Mouse (Mus musculus): ENCODE results near the gene 4922502D21Rik. TPM values are rescaled to one million over a fixed set of nuclear protein-coding genes. Genes with fewer than 3 reads are reported as not detected.

Gene 4922502D21Rik
- polyA plus RNA-seq, 1 experiment from 2014 or later = not detected

DNA sequence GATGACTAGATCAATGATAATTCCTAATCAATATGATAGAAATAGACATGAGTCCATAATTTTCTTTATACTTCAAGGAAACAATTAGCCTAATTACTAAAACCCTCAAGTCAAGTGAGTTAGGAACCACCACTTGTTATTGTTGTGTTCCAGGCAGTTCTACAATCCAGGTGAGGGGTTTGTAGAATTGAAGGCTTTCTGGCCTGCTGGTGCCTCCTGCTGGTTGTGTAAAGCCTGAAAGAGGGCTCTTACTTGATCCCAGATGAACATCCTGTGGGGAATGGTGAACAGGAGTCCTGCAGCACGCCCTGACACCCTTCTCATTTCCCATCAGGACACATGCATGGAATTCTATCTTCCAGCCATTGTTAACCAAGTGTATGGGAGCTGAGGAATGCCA is 13.2 kb downstream of the 4922502D21Rik start:
- no peak overlapping the region for H3K4me2 ChIP-seq (ENCODE audit: low read depth, low read length)
- H3K9me3 ChIP-seq (ENCODE audit: control insufficient read depth, low read length) = no peaks in the 10 kb centered on the region
- H3K4me1 ChIP-seq (replicated peaks; ENCODE audit: control insufficient read depth, insufficient read depth, low read length) = no peaks in the 10 kb centered on the region
- H3K27me3 ChIP-seq (ENCODE audit: control insufficient read depth, insufficient read depth, low read depth, low read length) = no peaks in the 10 kb centered on the region
- ATAC-seq (ENCODE audit: low read depth) = no peak
- H3K27ac ChIP-seq (ENCODE audit: low read length) = no peak overlapping the region
- no peak overlapping the region for H3K9ac ChIP-seq (ENCODE audit: low read length)
- WGBS = 36% methylated on average over 1 of the region's 1 CpGs
- H3K4me3 ChIP-seq (ENCODE audit: low read length) = no peak overlapping the region
- no peaks in the 10 kb centered on the region for H3K36me3 ChIP-seq (ENCODE audit: control insufficient read depth, insufficient read depth, low read length)

GRCm38 (mm10) chr6:129316463-129316862 is 15.1 kb downstream of the 4922502D21Rik start:
- Histone ChIP-seq H3K27ac (ENCODE audit: low read length) (no peak overlapping the region), H3K9me3 (ENCODE audit: control insufficient read depth, low read length) (no peaks in the 10 kb centered on the region), H3K9ac (ENCODE audit: low read length) (no peak overlapping the region), H3K27me3 (ENCODE audit: control insufficient read depth, insufficient read depth, low read depth, low read length) (no peaks in the 10 kb centered on the region), H3K4me2 (ENCODE audit: low read depth, low read length) (no peak overlapping the region), H3K4me1 (replicated peaks; ENCODE audit: control insufficient read depth, insufficient read depth, low read length) (no peaks in the 10 kb centered on the region), H3K36me3 (ENCODE audit: control insufficient read depth, insufficient read depth, low read length) (no peaks in the 10 kb centered on the region), H3K4me3 (ENCODE audit: low read length) (no peak overlapping the region)
- no peak for ATAC-seq (ENCODE audit: low read depth)
- 68% methylated on average over 2 of the region's 2 CpGs for WGBS

DNA sequence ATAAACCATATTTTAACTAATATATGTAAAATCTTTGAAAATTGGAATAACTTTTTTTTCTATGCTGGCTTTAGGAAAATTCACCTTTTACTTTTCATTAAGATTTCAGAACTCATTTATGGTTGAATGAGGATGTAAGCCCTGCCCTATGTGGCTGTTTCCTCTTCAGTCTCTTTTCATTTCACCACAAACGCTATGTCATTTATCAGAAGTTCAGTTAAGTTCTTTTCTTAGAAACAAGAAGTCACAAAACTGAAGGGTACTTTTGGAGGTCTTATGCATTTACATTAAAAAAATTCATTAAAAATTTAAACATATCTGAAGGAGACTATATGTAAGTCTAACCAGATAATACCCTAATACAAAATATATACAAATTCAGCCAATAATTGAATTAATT is 15.9 kb downstream of the 4922502D21Rik start:
- Histone ChIP-seq H3K4me2 (ENCODE audit: low read depth, low read length) (no peak overlapping the region), H3K4me1 (replicated peaks; ENCODE audit: control insufficient read depth, insufficient read depth, low read length) (no peaks in the 10 kb centered on the region), H3K36me3 (ENCODE audit: control insufficient read depth, insufficient read depth, low read length) (no peaks in the 10 kb centered on the region), H3K27me3 (ENCODE audit: control insufficient read depth, insufficient read depth, low read depth, low read length) (no peaks in the 10 kb centered on the region), H3K27ac (ENCODE audit: low read length) (no peak overlapping the region), H3K9me3 (ENCODE audit: control insufficient read depth, low read length) (no peaks in the 10 kb centered on the region), H3K4me3 (ENCODE audit: low read length) (no peak overlapping the region), H3K9ac (ENCODE audit: low read length) (no peak overlapping the region)
- ATAC-seq (ENCODE audit: low read depth) = no peak
- WGBS = 72% methylated on average over 1 of the region's 1 CpGs

DNA sequence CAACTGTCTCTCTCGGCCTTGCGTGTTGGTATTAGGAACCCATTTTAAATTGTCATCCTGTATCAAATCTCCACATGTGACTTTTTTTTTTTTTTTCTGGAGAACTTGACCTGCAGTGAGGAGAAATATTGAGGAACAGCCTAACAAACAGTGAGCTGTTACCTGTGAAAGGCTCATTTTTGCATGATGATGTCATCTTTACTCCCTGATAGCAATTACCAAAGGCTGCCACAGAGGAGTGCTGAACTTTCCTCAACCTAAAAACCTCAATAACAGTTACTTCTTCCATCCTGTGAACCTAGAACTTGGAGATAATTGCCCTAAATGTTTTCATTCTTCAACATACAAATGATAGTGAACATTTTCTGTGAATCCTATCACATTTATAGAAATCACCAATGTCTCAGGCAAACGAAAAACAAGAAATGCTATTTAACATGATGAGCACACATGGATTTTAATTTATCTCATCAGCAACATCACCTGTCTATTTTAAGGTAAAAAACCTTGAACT is 16.9 kb downstream of the 4922502D21Rik start:
- Histone ChIP-seq H3K9me3 (ENCODE audit: control insufficient read depth, low read length) (no peaks in the 10 kb centered on the region), H3K36me3 (ENCODE audit: control insufficient read depth, insufficient read depth, low read length) (no peaks in the 10 kb centered on the region), H3K4me2 (ENCODE audit: low read depth, low read length) (no peak overlapping the region), H3K4me3 (ENCODE audit: low read length) (no peak overlapping the region), H3K9ac (ENCODE audit: low read length) (no peak overlapping the region), H3K27ac (ENCODE audit: low read length) (no peak overlapping the region), H3K27me3 (ENCODE audit: control insufficient read depth, insufficient read depth, low read depth, low read length) (no peaks in the 10 kb centered on the region), H3K4me1 (replicated peaks; ENCODE audit: control insufficient read depth, insufficient read depth, low read length) (no peaks in the 10 kb centered on the region)
- no peak for ATAC-seq (ENCODE audit: low read depth)
- WGBS = 74% methylated on average over 3 of the region's 3 CpGs

- ATAC-seq (ENCODE audit: low read depth) = no peak
- Histone ChIP-seq H3K4me2 (ENCODE audit: low read depth, low read length) (no peak overlapping the region), H3K27me3 (ENCODE audit: control insufficient read depth, insufficient read depth, low read depth, low read length) (no peaks in the 10 kb centered on the region), H3K36me3 (ENCODE audit: control insufficient read depth, insufficient read depth, low read length) (no peaks in the 10 kb centered on the region), H3K27ac (ENCODE audit: low read length) (no peak overlapping the region), H3K9me3 (ENCODE audit: control insufficient read depth, low read length) (no peaks in the 10 kb centered on the region), H3K4me1 (replicated peaks; ENCODE audit: control insufficient read depth, insufficient read depth, low read length) (no peaks in the 10 kb centered on the region), H3K9ac (ENCODE audit: low read length) (no peak overlapping the region), H3K4me3 (ENCODE audit: low read length) (no peak overlapping the region)
- 74% methylated on average over 3 of the region's 3 CpGs for WGBS
These were observed 19.1 kb downstream of the 4922502D21Rik start for GRCm38 (mm10) chr6:129312499-129312898.

DNA sequence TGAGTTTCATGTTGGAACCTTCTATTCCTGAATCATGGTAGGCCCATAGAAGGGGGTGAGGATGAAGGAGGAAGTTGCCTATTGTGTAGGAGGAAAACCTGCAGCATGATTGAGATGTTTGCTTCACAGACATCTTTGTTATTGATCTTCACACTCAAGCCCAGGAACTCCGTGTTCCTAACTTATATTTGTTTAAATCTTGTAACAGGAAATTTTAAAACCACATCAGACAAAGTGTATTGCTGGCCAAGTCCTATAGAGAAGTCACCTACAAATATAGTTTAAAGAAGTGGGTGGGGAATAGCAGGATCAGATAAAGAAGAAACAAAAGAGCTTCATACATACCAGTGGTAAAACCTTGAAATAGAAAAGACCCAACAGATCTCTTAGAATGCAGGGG is 27.4 kb downstream of the 4922502D21Rik start:
- no peaks in the 10 kb centered on the region for H3K9me3 ChIP-seq (ENCODE audit: control insufficient read depth, low read length)
- H3K9ac ChIP-seq (ENCODE audit: low read length) = no peak overlapping the region
- no peaks in the 10 kb centered on the region for H3K36me3 ChIP-seq (ENCODE audit: control insufficient read depth, insufficient read depth, low read length)
- H3K4me2 ChIP-seq (ENCODE audit: low read depth, low read length) = no peak overlapping the region
- WGBS = 23% methylated on average over 1 of the region's 1 CpGs
- H3K4me3 ChIP-seq (ENCODE audit: low read length) = no peak overlapping the region
- ATAC-seq (ENCODE audit: low read depth) = no peak
- H3K27me3 ChIP-seq (ENCODE audit: control insufficient read depth, insufficient read depth, low read depth, low read length) = no peaks in the 10 kb centered on the region
- no peak overlapping the region for H3K27ac ChIP-seq (ENCODE audit: low read length)
- H3K4me1 ChIP-seq (replicated peaks; ENCODE audit: control insufficient read depth, insufficient read depth, low read length) = no peaks in the 10 kb centered on the region

DNA sequence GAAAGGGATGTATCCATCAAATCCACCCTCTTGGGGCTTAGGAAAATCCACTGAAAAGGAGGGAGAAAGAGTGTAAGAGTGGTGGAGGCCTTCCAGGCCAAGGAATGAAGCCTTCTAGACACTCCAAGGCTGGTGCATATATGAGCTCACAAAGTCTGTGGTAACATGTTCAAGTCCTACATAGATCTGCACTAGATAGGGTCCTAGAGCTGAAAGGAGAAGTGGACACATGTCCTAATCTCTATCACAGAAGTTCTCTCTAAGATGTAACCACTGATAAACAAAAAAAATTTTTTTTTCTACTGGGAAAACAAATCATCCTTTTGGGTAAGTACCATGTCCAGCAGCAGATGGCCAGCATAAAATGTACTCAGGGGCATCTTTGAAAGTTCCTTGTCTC is 42.9 kb downstream of the 4922502D21Rik start:
- Histone ChIP-seq H3K4me2 (ENCODE audit: low read depth, low read length) (no peak overlapping the region), H3K9me3 (ENCODE audit: control insufficient read depth, low read length) (no peaks in the 10 kb centered on the region), H3K36me3 (ENCODE audit: control insufficient read depth, insufficient read depth, low read length) (no peaks in the 10 kb centered on the region), H3K4me3 (ENCODE audit: low read length) (no peak overlapping the region), H3K9ac (ENCODE audit: low read length) (no peak overlapping the region), H3K27ac (ENCODE audit: low read length) (no peak overlapping the region), H3K4me1 (replicated peaks; ENCODE audit: control insufficient read depth, insufficient read depth, low read length) (no peaks in the 10 kb centered on the region), H3K27me3 (ENCODE audit: control insufficient read depth, insufficient read depth, low read depth, low read length) (no peaks in the 10 kb centered on the region)
- ATAC-seq (ENCODE audit: low read depth) = no peak

GRCm38 (mm10) chr6:129284384-129285104 is 47.1 kb downstream of the 4922502D21Rik start:
- H3K27me3 ChIP-seq (ENCODE audit: control insufficient read depth, insufficient read depth, low read depth, low read length) = no peaks in the 10 kb centered on the region
- H3K36me3 ChIP-seq (ENCODE audit: control insufficient read depth, insufficient read depth, low read length) = no peaks in the 10 kb centered on the region
- no peak overlapping the region for H3K4me3 ChIP-seq (ENCODE audit: low read length)
- WGBS = 44% methylated on average over 7 of the region's 7 CpGs
- no peak overlapping the region for H3K27ac ChIP-seq (ENCODE audit: low read length)
- no peaks in the 10 kb centered on the region for H3K4me1 ChIP-seq (replicated peaks; ENCODE audit: control insufficient read depth, insufficient read depth, low read length)
- no peak overlapping the region for H3K9ac ChIP-seq (ENCODE audit: low read length)
- no peak overlapping the region for H3K4me2 ChIP-seq (ENCODE audit: low read depth, low read length)
- no peaks in the 10 kb centered on the region for H3K9me3 ChIP-seq (ENCODE audit: control insufficient read depth, low read length)
- ATAC-seq (ENCODE audit: low read depth) = no peak

DNA sequence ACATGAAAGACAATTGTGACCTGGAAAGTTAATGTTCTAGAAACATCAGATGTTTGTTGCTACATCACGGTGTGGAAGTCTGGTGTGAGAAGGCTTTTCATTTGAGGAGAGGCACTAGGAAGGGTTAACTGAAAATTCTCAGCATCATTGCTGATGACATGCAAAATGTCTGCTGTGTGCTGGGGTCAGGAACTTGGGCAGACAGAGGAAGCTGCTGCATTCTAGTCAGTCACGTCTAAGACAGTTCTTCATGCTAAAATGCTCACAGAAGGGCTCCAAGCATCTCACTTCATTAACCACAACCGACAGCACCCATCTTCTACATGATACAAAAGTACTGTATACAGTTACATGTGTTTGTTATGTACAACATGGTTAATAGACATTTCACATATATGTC is 48.3 kb downstream of the 4922502D21Rik start:
- Histone ChIP-seq H3K4me2 (ENCODE audit: low read depth, low read length) (no peak overlapping the region), H3K4me3 (ENCODE audit: low read length) (no peak overlapping the region), H3K4me1 (replicated peaks; ENCODE audit: control insufficient read depth, insufficient read depth, low read length) (no peaks in the 10 kb centered on the region), H3K27me3 (ENCODE audit: control insufficient read depth, insufficient read depth, low read depth, low read length) (no peaks in the 10 kb centered on the region), H3K9me3 (ENCODE audit: control insufficient read depth, low read length) (no peaks in the 10 kb centered on the region), H3K27ac (ENCODE audit: low read length) (no peak overlapping the region), H3K36me3 (ENCODE audit: control insufficient read depth, insufficient read depth, low read length) (no peaks in the 10 kb centered on the region), H3K9ac (ENCODE audit: low read length) (no peak overlapping the region)
- WGBS = 57% methylated on average over 3 of the region's 3 CpGs
- no peak for ATAC-seq (ENCODE audit: low read depth)

Measured in lung, embryonic 16.5 days (tissue).